Mouse (Mus musculus) ES-Bruce4 (cell line): ENCODE data around the gene Eva1c.

ENCODE experiments used
- CTCF ChIP-seq: IDR thresholded peaks from one replicate; pipeline ENCODE4 v1.8.1; 2011; ENCODE audit warnings: low read depth, low read length
- POLR2A ChIP-seq: IDR thresholded peaks from one replicate; pipeline ENCODE4 v1.8.1; 2011; ENCODE audit warnings: low read length; ENCODE audit not compliant: insufficient read depth

GRCm38 (mm10) chr16:90804466-90804865 is 22.1 kb upstream of the Eva1c start:
- TF ChIP-seq CTCF (no peak), POLR2A (no peak)
